Mouse (Mus musculus): Measurements from ENCODE around the gene Ssu2. TPM values are rescaled to one million over a fixed set of nuclear protein-coding genes. Genes with fewer than 3 reads are reported as not detected.

Gene Ssu2
- polyA plus RNA-seq, 1 experiment from 2014 or later = 0.23 TPM

Other genes starting within 250 kb of the Ssu2 start
- 12.3 and 17.5 TPM in 2 replicates for gene Lmcd1, start 114.3 kb downstream of the Ssu2 start, polyA plus RNA-seq (2015; fragmentation: Nextera tagmentation; extraction: Ambion mirVana)
- gene Cav3, start 71.5 kb upstream of the Ssu2 start, polyA plus RNA-seq (2015; fragmentation: Nextera tagmentation; extraction: Ambion mirVana) = not detected in 2 replicates
- 0.26 and 0.34 TPM in 2 replicates for gene Oxtr, start 101.9 kb upstream of the Ssu2 start, polyA plus RNA-seq (2015; fragmentation: Nextera tagmentation; extraction: Ambion mirVana)

All from midbrain, embryonic 13.5 days (tissue).